Mouse (Mus musculus) midbrain, embryonic 14.5 days (tissue): Measurements from ENCODE around the gene Macrod1. TPM values are rescaled to one million over a fixed set of nuclear protein-coding genes. Genes with fewer than 3 reads are reported as not detected.

ENCODE experiments used
- ATAC-seq: fragments of 200-750 bp; cut with Nextera tagmentation; 2 replicates; pipeline ENCODE4 v1.8.0; 2017; ENCODE audit warnings: moderate number of reproducible peaks, moderate library complexity; ENCODE audit not compliant: low FRiP score, low TSS enrichment
- DNase-seq: peaks from one replicate; pipeline ENCODE4 v3.0.0-alpha.2; 2015
- H3K27ac ChIP-seq: fragments of 300-500 bp; sonication (generic); replicated peaks from 2 replicates; pipeline ENCODE4 v1.5.1; 2014; ENCODE audit warnings: mild to moderate bottlenecking, low read depth, low read length, moderate library complexity
- H3K27me3 ChIP-seq: fragments of 300-500 bp; sonication (generic); 2 replicates; pipeline ENCODE4 v1.6.1; 2014; ENCODE audit warnings: low read length, control low read depth, mixed read lengths; ENCODE audit not compliant: control insufficient read depth, insufficient read depth
- H3K36me3 ChIP-seq: fragments of 300-500 bp; sonication (generic); 2 replicates; pipeline ENCODE4 v1.6.1; 2014; ENCODE audit warnings: low read length, control low read depth; ENCODE audit not compliant: control insufficient read depth, insufficient read depth
- H3K4me1 ChIP-seq: fragments of 300-500 bp; sonication (generic); 2 replicates; pipeline ENCODE4 v1.6.1; 2014; ENCODE audit warnings: mild to moderate bottlenecking, antibody characterized with exemption, low read length, control low read depth; ENCODE audit not compliant: control insufficient read depth, insufficient read depth
- H3K4me2 ChIP-seq: fragments of 300-500 bp; sonication (generic); 2 replicates; pipeline ENCODE4 v1.6.1; 2014; ENCODE audit warnings: mild to moderate bottlenecking, low read length, moderate library complexity
- H3K4me3 ChIP-seq: fragments of 300-500 bp; sonication (generic); replicated peaks from 2 replicates; pipeline ENCODE4 v1.5.1; 2014; ENCODE audit warnings: low read depth, low read length
- H3K9ac ChIP-seq: fragments of 300-500 bp; sonication (generic); replicated peaks from 2 replicates; pipeline ENCODE4 v1.6.1; 2014; ENCODE audit warnings: mild to moderate bottlenecking, low read length, moderate library complexity
- H3K9me3 ChIP-seq: fragments of 300-500 bp; sonication (generic); 2 replicates; pipeline ENCODE4 v1.6.1; 2016; ENCODE audit warnings: low read length, control low read depth, mixed read lengths; ENCODE audit not compliant: control insufficient read depth
- WGBS: fragments of 180-500 bp; shearing (Covaris S2); extraction: QIAGEN DNeasy Blood & Tissue Kit; methylation state at CpG from one replicate; pipeline ENCODE4 v1.1.7; 2014; 5-methylcytosine and 5-hydroxymethylcytosine counted together
- polyA plus RNA-seq: library from polyadenylated mRNA; unstranded; fragments of >200 nt; fragmentation: Nextera tagmentation; extraction: Ambion mirVana; gene quantifications from 2 replicates; pipeline ENCODE4 v1.2.1, GENCODE M21; 2014

Macrod1 gene
- polyA plus RNA-seq, 1 experiment from 2014 or later, result 3.4 TPM

DNA sequence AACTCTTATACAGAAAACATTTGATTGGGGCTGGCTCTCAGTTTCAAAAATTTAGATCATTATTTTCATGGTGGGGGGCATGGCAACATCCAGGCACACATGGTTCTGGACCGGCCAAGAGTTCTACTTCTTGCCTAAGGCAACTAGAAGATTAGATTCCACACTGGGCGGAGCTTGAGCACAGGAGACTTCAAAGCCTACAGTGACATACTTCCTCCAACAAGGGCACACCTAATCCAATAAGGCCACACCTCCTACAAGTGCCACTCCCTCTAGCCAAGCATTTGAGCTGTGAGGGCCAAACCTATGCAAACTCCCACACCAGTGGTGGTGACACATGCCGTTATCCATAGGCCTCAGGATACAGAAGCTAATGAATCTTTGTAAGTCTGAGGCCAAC lies 189.4 kb downstream of the Macrod1 start:
- Histone ChIP-seq H3K4me3 (no peak overlapping the region), H3K27ac (no peak overlapping the region), H3K4me2 (no peak overlapping the region), H3K9me3 (no peaks in the 10 kb centered on the region), H3K9ac (no peak overlapping the region), H3K36me3 (no peaks in the 10 kb centered on the region), H3K4me1 (no peaks in the 10 kb centered on the region), H3K27me3 (no peaks in the 10 kb centered on the region)
- 85% methylated on average over 3 of the region's 3 CpGs for WGBS
- no peak for ATAC-seq
- DNase-seq, result no peak

Other genes starting within 250 kb of the Macrod1 start
- gene Rps6ka4, start 216.2 kb upstream of the Macrod1 start, polyA plus RNA-seq, result 6.0 and 6.8 TPM in 2 replicates
- 0.23 and 0.49 TPM in 2 replicates for gene Ccdc88b, start 198.6 kb upstream of the Macrod1 start, polyA plus RNA-seq
- gene Trmt112, start 147.1 kb upstream of the Macrod1 start, polyA plus RNA-seq, result 115 and 140 TPM in 2 replicates
- gene Prdx5, start 146.7 kb upstream of the Macrod1 start, polyA plus RNA-seq, result 215 and 328 TPM in 2 replicates
- gene Esrra, start 135.0 kb upstream of the Macrod1 start, polyA plus RNA-seq, result 6.9 and 13.6 TPM in 2 replicates
- 0.53 and 0.78 TPM in 2 replicates for gene Catsperz, start 131.4 kb upstream of the Macrod1 start, polyA plus RNA-seq
- gene Kcnk4, start 122.3 kb upstream of the Macrod1 start, polyA plus RNA-seq, result 1.9 and 3.4 TPM in 2 replicates
- 77.1 and 79.3 TPM in 2 replicates for gene Bad, start 114.9 kb upstream of the Macrod1 start, polyA plus RNA-seq
- 56.0 and 60.4 TPM in 2 replicates for gene Gpr137, start 114.3 kb upstream of the Macrod1 start, polyA plus RNA-seq
- gene Ppp1r14b, start 81.8 kb upstream of the Macrod1 start, polyA plus RNA-seq, result 198 and 257 TPM in 2 replicates
- 6.3 and 8.8 TPM in 2 replicates for gene Plcb3, start 80.3 kb upstream of the Macrod1 start, polyA plus RNA-seq
- 73.8 and 86.9 TPM in 2 replicates for gene Fkbp2, start 76.3 kb upstream of the Macrod1 start, polyA plus RNA-seq
- 33.1 and 47.3 TPM in 2 replicates for gene Vegfb, start 69.2 kb upstream of the Macrod1 start, polyA plus RNA-seq
- gene Dnajc4, start 64.2 kb upstream of the Macrod1 start, polyA plus RNA-seq, result 23.1 and 26.7 TPM in 2 replicates
- 19.4 and 20.2 TPM in 2 replicates for gene Nudt22, start 60.7 kb upstream of the Macrod1 start, polyA plus RNA-seq
- gene Trpt1, start 60.7 kb upstream of the Macrod1 start, polyA plus RNA-seq, result 18.6 and 20.0 TPM in 2 replicates
- gene Fermt3, start 37.3 kb upstream of the Macrod1 start, polyA plus RNA-seq, result 1.7 and 3.0 TPM in 2 replicates
- gene Stip1, start 16.8 kb upstream of the Macrod1 start, polyA plus RNA-seq, result 180 and 217 TPM in 2 replicates
- gene Flrt1, start 48.9 kb downstream of the Macrod1 start, polyA plus RNA-seq, result 7.0 and 10.2 TPM in 2 replicates
- 244 and 263 TPM in 2 replicates for gene Otub1, start 149.5 kb downstream of the Macrod1 start, polyA plus RNA-seq
- 921 and 1,195 TPM in 2 replicates for gene Cox8a, start 160.8 kb downstream of the Macrod1 start, polyA plus RNA-seq
- 68.6 and 77.8 TPM in 2 replicates for gene Naa40, start 184.4 kb downstream of the Macrod1 start, polyA plus RNA-seq
- 23.1 and 26.6 TPM in 2 replicates for gene Rcor2, start 210.5 kb downstream of the Macrod1 start, polyA plus RNA-seq